Mouse (Mus musculus) frontal cortex, postnatal 25 days (tissue): ENCODE results near the gene Gm3238.
"Not testable (repeated sequence)": the region's sequence is repeated elsewhere in the genome, so short reads cannot be mapped to it uniquely, and the experiment has no call there.

Experiments
- DNase-seq, 2 experiments: peaks; one replicate each; pipeline ENCODE4 v3.0.0; 2022; ENCODE audit warnings: low spot score in 2 of 2

The Gm3238 gene

DNA sequence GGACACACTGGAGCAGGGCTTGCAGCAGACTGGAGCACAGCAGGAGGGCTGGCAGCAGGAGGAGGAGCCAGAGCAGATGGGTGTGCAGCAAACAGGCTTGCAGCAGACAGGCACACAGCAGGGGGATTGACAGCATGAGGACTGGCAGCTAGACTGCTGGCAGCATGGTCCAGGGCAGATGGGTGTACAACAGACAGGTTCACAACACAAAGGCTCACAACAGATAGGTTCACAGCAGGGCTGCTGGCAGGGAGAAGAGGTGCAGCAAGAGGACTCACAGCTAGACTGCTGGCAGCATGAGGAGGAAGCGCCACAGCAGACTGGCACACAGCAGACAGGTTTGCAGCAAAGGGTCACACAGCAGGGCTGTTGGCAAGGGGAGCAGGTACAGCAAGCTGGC is 20.4 kb downstream of the Gm3238 start:
- not testable (repeated sequence) for DNase-seq

DNA sequence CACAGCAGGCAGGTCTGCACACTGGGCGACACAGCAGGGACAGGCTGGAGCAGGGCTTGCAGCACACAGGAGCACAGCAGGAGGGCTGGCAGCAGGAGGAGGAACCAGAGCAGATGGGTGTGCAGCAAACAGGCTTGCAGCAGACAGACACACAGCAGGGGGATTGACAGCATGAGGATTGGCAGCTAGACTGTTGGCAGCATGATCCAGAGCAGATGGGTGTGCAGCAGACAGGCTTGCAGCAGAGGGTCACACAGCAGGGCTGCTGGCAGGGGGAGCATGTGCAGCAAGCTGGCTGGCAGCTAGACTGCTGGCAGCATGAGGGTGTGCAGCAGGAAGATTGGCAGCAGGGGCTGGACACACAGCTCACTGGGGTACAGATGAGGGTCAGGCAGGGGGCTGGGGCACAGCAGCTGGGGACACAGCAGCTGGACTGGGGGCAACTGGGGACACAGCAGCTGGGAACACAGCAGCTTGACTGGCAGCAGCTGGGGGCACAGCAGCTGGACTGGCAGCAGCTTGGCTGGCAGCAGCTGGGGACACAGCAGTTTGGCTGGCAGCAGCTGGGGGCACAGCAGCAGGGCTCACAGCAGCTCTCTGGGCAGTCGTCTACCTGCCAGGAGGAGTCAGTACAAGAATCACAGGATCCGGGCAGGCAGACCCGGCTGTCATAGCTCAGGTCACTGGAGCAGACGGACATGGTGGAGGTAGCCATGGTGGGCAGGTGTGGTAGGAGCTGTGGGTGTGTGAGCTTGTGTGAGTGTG is 29.0 kb downstream of the Gm3238 start, which contains the start of gene Gm18596:
Gene Gm18596 (minus strand): TSS at position 715 of the 765 bp plus-strand sequence.
- DNase-seq: not testable (repeated sequence)

DNA sequence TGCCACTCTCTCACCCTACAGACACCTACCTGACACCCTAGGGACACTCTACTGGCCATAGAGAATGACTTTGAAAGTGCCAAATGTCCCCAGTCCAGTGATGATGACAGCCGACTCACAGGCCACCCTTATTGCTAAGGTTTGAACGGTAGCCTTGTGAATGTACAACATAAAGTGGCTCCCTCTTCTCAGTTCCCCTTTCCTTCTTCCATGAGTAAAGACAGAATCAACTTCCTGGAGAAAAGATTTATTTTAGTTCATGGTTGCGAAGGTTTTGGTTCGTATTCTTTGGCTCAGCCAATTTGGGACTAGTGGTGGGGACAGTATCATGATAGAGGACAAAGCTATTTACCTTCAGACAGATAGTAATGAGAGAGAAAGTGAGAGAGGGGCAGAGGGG is 32.2 kb downstream of the Gm3238 start:
- no peak for DNase-seq

DNA sequence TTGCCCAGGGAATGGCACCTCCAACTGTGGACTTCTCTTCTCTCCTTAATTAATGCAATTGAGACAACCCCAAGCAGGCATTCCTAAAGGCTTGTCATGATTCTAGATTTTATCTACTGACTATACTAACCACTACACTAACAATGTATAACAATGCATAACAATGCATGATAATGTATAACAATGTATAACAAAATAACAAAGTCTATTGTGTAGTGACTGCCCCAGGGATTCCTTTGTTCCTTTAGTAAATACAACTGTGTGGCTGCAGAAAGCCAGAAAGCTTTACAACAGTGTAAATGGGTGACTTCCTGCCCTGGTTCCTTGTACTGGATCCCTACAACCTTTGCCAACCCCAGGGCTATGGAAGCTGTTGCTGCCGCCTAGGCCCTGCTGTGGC is 35.2 kb downstream of the Gm3238 start:
- DNase-seq: no peak

DNA sequence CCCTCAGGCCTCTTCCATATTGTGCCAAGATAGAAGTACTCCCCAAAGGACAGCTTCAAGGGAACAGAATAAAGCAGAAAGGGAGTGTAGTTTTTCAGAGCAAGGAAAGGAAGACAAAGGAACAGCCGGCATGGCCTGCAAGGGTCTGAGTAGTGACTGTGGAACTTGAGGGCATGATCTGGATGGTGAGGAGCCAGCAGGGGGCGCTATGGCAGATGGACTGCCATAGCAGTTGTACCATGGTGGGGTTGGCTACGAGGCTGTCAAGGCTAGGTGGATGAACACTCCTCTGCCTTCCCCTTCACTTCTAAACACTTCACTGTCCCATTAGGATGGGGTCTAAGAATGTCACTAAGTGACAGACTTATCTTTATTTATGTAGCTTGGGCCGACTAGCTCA is 41.9 kb downstream of the Gm3238 start:
- no peak for DNase-seq

DNA sequence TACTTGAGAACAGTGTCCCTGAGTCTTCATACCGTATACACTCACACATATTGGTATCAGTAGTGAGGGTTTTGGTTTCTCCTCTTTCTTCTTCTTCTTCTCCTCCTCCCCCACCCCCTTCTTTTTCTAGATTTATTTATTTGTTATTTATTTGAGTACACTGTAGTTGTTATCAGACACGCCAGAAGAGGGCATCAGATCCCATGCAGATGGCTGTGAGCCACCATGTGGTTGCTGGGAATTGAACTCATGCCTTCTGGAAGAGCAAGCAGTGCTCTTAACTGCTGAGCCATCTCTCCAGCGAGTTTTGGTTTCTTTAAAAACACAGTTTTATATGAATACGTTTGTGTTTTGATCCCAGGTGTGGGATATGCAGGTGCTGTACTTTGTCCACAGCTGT is 42.8 kb downstream of the Gm3238 start:
- no peak for DNase-seq

DNA sequence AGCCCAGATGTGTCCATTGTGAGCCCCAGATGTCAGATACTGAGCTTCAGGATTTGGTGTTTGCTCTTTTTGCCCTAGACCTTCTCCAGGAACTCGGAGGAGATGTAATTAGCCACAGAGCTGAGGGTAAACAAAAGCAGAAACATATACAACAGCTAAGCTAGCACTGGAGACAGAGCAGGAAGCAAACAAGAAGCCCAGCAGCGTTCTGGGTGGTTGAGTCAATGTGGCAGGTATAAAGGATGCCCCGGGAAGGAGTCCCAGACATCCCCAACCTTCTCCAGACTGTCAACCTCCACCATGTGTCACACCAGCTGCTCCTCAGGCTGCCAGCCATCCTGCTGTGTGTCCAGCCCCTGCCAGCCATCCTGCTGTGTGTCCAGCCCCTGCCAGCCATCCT is 44.9 kb downstream of the Gm3238 start, which contains the start of gene Gm10100:
Gene Gm10100 (plus strand): TSS at position 301 of the 400 bp plus-strand sequence.
- DNase-seq: no peak

DNA sequence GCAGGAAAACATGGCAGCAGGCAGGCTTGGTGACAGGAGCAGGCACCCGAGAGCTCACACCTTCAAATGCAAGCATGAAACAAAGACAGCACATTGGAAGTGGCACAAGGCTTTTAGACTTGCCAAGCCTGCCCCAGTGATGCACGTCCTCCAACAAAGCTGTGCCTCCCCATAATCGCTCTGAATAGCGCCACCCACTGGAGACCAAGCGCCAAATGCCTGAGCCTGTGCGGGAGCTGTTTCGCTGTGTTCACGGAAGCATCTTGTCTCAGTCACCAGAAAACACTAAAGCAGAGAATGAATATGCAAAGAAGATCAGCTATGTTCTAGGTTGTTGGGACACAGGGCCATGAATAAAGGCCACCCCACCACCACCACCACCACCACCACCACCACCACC is 46.3 kb downstream of the Gm3238 start:
- no peak for DNase-seq
